Comparison of ENCODE assay signal across 12 mouse cellular contexts in genomic region chr2:166745849-166746248, GRCm38 (mm10). TPM values are rescaled to one million over a fixed set of nuclear protein-coding genes. Genes with fewer than 3 reads are reported as not detected.
DNase-seq lines count a peak whose midpoint lies in the region; ATAC-seq and TF ChIP-seq lines count a peak whose summit lies in the region.
"Had no signal": no experiment of that assay in that cellular context is flagged by ENCODE, and none has a peak within 500 bp of the region (broad histone marks: within the 10 kb centered on the region; RNA-seq: fewer than 3 reads in every experiment).

No protein-coding gene starts in this region.

- WGBS in liver, embryonic 16.5 days (ENCODE audit: insufficient replicate concordance), result 46% methylated on average over 9 of the region's 9 CpGs
- 7% methylated on average over 9 of the region's 9 CpGs for WGBS in thymus, adult 2 months
- WGBS in hindbrain, embryonic 14.5 days, result 89% methylated on average over 9 of the region's 9 CpGs

- no peaks in the 10 kb centered on the region for H3K27me3 ChIP-seq in liver, embryonic 16.5 days (ENCODE audit: control insufficient read depth, insufficient read depth, low read depth, low read length)
- no peaks in the 10 kb centered on the region for H3K27me3 ChIP-seq in thymus, adult 2 months (ENCODE audit: control insufficient read depth, insufficient read depth, low read length)
- no peaks in the 10 kb centered on the region for H3K27me3 ChIP-seq in hindbrain, embryonic 14.5 days (ENCODE audit: control insufficient read depth, insufficient read depth, low read length)
- H3K27me3 ChIP-seq: embryonic facial prominence, embryonic 12.5 days; hindbrain, embryonic 12.5 days had no signal

- H3K27ac ChIP-seq in liver, embryonic 16.5 days (ENCODE audit: low read length), result peak overlapping the region; percentile 70
- peak overlapping the region; percentile 65 for H3K27ac ChIP-seq in thymus, adult 2 months (ENCODE audit: control insufficient read depth, insufficient read depth, low read length)
- no peak overlapping the region for H3K27ac ChIP-seq in hindbrain, embryonic 14.5 days
- H3K27ac ChIP-seq: embryonic facial prominence, embryonic 12.5 days; gastrocnemius, adult 2 months; hindbrain, embryonic 12.5 days; left cerebral cortex, adult 2 months had no signal

- H3K36me3 ChIP-seq in liver, embryonic 16.5 days (ENCODE audit: control insufficient read depth, insufficient read depth), result no peaks in the 10 kb centered on the region
- no peaks in the 10 kb centered on the region for H3K36me3 ChIP-seq in thymus, adult 2 months (ENCODE audit: control insufficient read depth, insufficient read depth, low read length)
- no peaks in the 10 kb centered on the region for H3K36me3 ChIP-seq in hindbrain, embryonic 14.5 days (replicated peaks; ENCODE audit: control insufficient read depth, insufficient read depth)
- H3K36me3 ChIP-seq: embryonic facial prominence, embryonic 12.5 days; hindbrain, embryonic 12.5 days had no signal

- no peak for TF ChIP-seq POLR2A in thymus, adult 2 months (IDR thresholded peaks at IDR 0.05; ENCODE audit: control insufficient read depth, extremely low read depth, insufficient read depth, low read length, poor library complexity)

- H3K9me3 ChIP-seq in liver, embryonic 16.5 days (replicated peaks; ENCODE audit: control insufficient read depth, low read length), result no peaks in the 10 kb centered on the region
- no peaks in the 10 kb centered on the region for H3K9me3 ChIP-seq in hindbrain, embryonic 14.5 days (ENCODE audit: control insufficient read depth, low read length)
- H3K9me3 ChIP-seq: embryonic facial prominence, embryonic 12.5 days; hindbrain, embryonic 12.5 days had no signal

- peak overlapping the region; percentile 46 for H3K4me2 ChIP-seq in liver, embryonic 16.5 days (ENCODE audit: low read depth, low read length)
- no peak overlapping the region for H3K4me2 ChIP-seq in hindbrain, embryonic 14.5 days (replicated peaks)
- H3K4me2 ChIP-seq: embryonic facial prominence, embryonic 12.5 days; hindbrain, embryonic 12.5 days had no signal

- H3K4me3 ChIP-seq in liver, embryonic 16.5 days (ENCODE audit: low read depth, low read length), result no peak overlapping the region
- no peak overlapping the region for H3K4me3 ChIP-seq in thymus, adult 2 months (ENCODE audit: control insufficient read depth, insufficient read depth, low read length)
- no peak overlapping the region for H3K4me3 ChIP-seq in hindbrain, embryonic 14.5 days (replicated peaks; ENCODE audit: low read length)
- H3K4me3 ChIP-seq: embryonic facial prominence, embryonic 12.5 days; gastrocnemius, adult 2 months; hindbrain, embryonic 12.5 days; left cerebral cortex, adult 2 months had no signal

- peak; percentile 42 for ATAC-seq in liver, embryonic 16.5 days (ENCODE audit: low read depth)
- no peak for ATAC-seq in hindbrain, embryonic 14.5 days (ENCODE audit: low FRiP score)

- DNase-seq in gastrocnemius, postnatal 25 days, result peak; percentile 22
- no peak for DNase-seq in gastrocnemius, adult 8-10 months (ENCODE audit: low spot score in 2 of 2)
- peak; percentile 27 for DNase-seq in brain, adult 2 months (ENCODE audit: low read depth, low spot score)
- DNase-seq in thymus, adult 2 months, result peak; percentile 63
- no peak for DNase-seq in kidney, postnatal 25 days
- no peak for DNase-seq in cerebellum, postnatal 25 days
- DNase-seq in hindbrain, embryonic 14.5 days (ENCODE audit: low spot score), result no peak
- DNase-seq: gastrocnemius, adult 2 months had no signal

- no peak for TF ChIP-seq CTCF in thymus, adult 2 months (IDR thresholded peaks at IDR 0.05; ENCODE audit: borderline replicate concordance, control insufficient read depth, extremely low read depth, insufficient read depth, low read length, poor library complexity)

- H3K4me1 ChIP-seq in liver, embryonic 16.5 days (ENCODE audit: control insufficient read depth, low read depth, low read length), result peaks cover 14% of the 10 kb centered on the region
- H3K4me1 ChIP-seq in thymus, adult 2 months (replicated peaks; ENCODE audit: control insufficient read depth, insufficient read depth, low read length), result peaks cover 28% of the 10 kb centered on the region
- H3K4me1 ChIP-seq in hindbrain, embryonic 14.5 days (replicated peaks; ENCODE audit: control insufficient read depth, insufficient read depth, low read length), result no peaks in the 10 kb centered on the region

- no peak overlapping the region; the same call in 1 of the 2 replicates for H3K9ac ChIP-seq in liver, embryonic 16.5 days (ENCODE audit: low read depth, low read length)
- H3K9ac ChIP-seq in hindbrain, embryonic 14.5 days, result no peak overlapping the region
- H3K9ac ChIP-seq: embryonic facial prominence, embryonic 12.5 days; hindbrain, embryonic 12.5 days had no signal

RNA-seq across cellular contexts. Expression of gene Prex1, which starts 32.2 kb away (rescaled TPM):
- total RNA-seq in gastrocnemius, postnatal 25 days (2021), result 1 to 10 TPM; 5.4 to 7.6 TPM
- 1 to 10 TPM; 3.2 to 3.8 (median 3.4) TPM for total RNA-seq in gastrocnemius, adult 8-10 months (2022)
- 13.0 and 16.1 TPM in 2 replicates for polyA plus RNA-seq in liver, embryonic 16.5 days (2015; fragmentation: Nextera tagmentation; extraction: Ambion mirVana)
- 264 and 297 TPM in 2 replicates for polyA plus RNA-seq in thymus, adult 2 months (2012; rRNA removed)
- 27.3 and 28.8 TPM in 2 replicates for polyA plus RNA-seq in hindbrain, embryonic 14.5 days (2014; fragmentation: Nextera tagmentation; extraction: Ambion mirVana)

RNA-seq across cellular contexts. Expression of gene Trp53rkb, which starts 46.5 kb away (rescaled TPM):
- 1 to 10 TPM; 1.2 to 3.8 TPM for total RNA-seq in gastrocnemius, postnatal 25 days (2021)
- total RNA-seq in gastrocnemius, adult 8-10 months (2022), result 1 to 10 TPM; 1.4 to 2.6 (median 2.3) TPM
- 1.8 and 2.5 TPM in 2 replicates for polyA plus RNA-seq in liver, embryonic 16.5 days (2015; fragmentation: Nextera tagmentation; extraction: Ambion mirVana)
- 10.2 and 11.4 TPM in 2 replicates for polyA plus RNA-seq in thymus, adult 2 months (2012; rRNA removed)
- polyA plus RNA-seq in hindbrain, embryonic 14.5 days (2014; fragmentation: Nextera tagmentation; extraction: Ambion mirVana), result 9.2 and 9.7 TPM in 2 replicates

RNA-seq across cellular contexts. Expression of gene Arfgef2, which starts 59.5 kb away (rescaled TPM):
- total RNA-seq in gastrocnemius, postnatal 25 days (2021), result 10 to 100 TPM; 25.7 to 27.0 TPM
- total RNA-seq in gastrocnemius, adult 8-10 months (2022), result 10 to 100 TPM; 24.6 to 34.7 (median 25.8) TPM
- 4.1 and 4.2 TPM in 2 replicates for polyA plus RNA-seq in liver, embryonic 16.5 days (2015; fragmentation: Nextera tagmentation; extraction: Ambion mirVana)
- 18.7 and 20.0 TPM in 2 replicates for polyA plus RNA-seq in thymus, adult 2 months (2012; rRNA removed)
- polyA plus RNA-seq in hindbrain, embryonic 14.5 days (2014; fragmentation: Nextera tagmentation; extraction: Ambion mirVana), result 6.5 and 7.9 TPM in 2 replicates

Comparison
In these comparisons a context has a peak if more than half of its experiments do, and no peak if none do; other contexts are left out.
1. DNase-seq: peak in gastrocnemius, postnatal 25 days (single experiment), brain, adult 2 months (single experiment) and thymus, adult 2 months (single experiment); none in gastrocnemius, adult 8-10 months (0 of 2), kidney, postnatal 25 days (0 of 2), cerebellum, postnatal 25 days (0 of 2) and hindbrain, embryonic 14.5 days (single experiment).